Mouse (Mus musculus) midbrain, embryonic 16.5 days (tissue): Measurements from ENCODE around the gene Slc2a10. TPM values are rescaled to one million over a fixed set of nuclear protein-coding genes. Genes with fewer than 3 reads are reported as not detected.

Experiments used
- ATAC-seq: fragments of 200-750 bp; cut with Nextera tagmentation; 2 replicates; pipeline ENCODE4 v1.8.0; 2017; ENCODE audit warnings: moderate TSS enrichment
- H3K27ac ChIP-seq: fragments of 300-500 bp; sonication (generic); 2 replicates; pipeline ENCODE4 v1.5.1; 2014; ENCODE audit warnings: mild to moderate bottlenecking, low read length, mixed read lengths
- H3K27me3 ChIP-seq: fragments of 300-500 bp; sonication (generic); 2 replicates; pipeline ENCODE4 v1.6.1; 2014; ENCODE audit warnings: low read depth, low read length, mixed read lengths; ENCODE audit not compliant: control insufficient read depth, insufficient read depth
- H3K36me3 ChIP-seq: fragments of 300-500 bp; sonication (generic); 2 replicates; pipeline ENCODE4 v1.6.1; 2014; ENCODE audit warnings: mild to moderate bottlenecking, low read length, moderate library complexity, mixed read lengths; ENCODE audit not compliant: control insufficient read depth, insufficient read depth
- H3K4me1 ChIP-seq: fragments of 300-500 bp; sonication (generic); 2 replicates; pipeline ENCODE4 v1.6.1; 2014; ENCODE audit warnings: mild to moderate bottlenecking, low read length, mixed read lengths; ENCODE audit not compliant: control insufficient read depth, insufficient read depth
- H3K4me2 ChIP-seq: fragments of 300-500 bp; sonication (generic); 2 replicates; pipeline ENCODE4 v1.6.1; 2014; ENCODE audit warnings: mild to moderate bottlenecking, low read length, mixed read lengths
- H3K4me3 ChIP-seq: fragments of 300-500 bp; sonication (generic); 2 replicates; pipeline ENCODE4 v1.5.1; 2014; ENCODE audit warnings: low read depth, mild to moderate bottlenecking, low read length, moderate library complexity, mixed read lengths
- H3K9ac ChIP-seq: fragments of 300-500 bp; sonication (generic); 2 replicates; pipeline ENCODE4 v1.6.1; 2014; ENCODE audit warnings: low read depth, low read length, mixed read lengths
- H3K9me3 ChIP-seq: fragments of 300-500 bp; sonication (generic); replicated peaks from 2 replicates; pipeline ENCODE4 v1.6.1; 2014; ENCODE audit warnings: mild to moderate bottlenecking, low read length, mixed read lengths; ENCODE audit not compliant: control insufficient read depth, poor library complexity, severe bottlenecking
- WGBS: fragments of 180-500 bp; shearing (Covaris S2); extraction: QIAGEN DNeasy Blood & Tissue Kit; methylation state at CpG from one replicate; pipeline ENCODE4 v1.1.7; 2014; 5-methylcytosine and 5-hydroxymethylcytosine counted together
- polyA plus RNA-seq: library from polyadenylated mRNA; unstranded; fragments of >200 nt; fragmentation: Nextera tagmentation; extraction: Ambion mirVana; gene quantifications from 2 replicates; pipeline ENCODE4 v1.2.1, GENCODE M21; 2015

The Slc2a10 gene
- polyA plus RNA-seq, 1 experiment from 2014 or later, result 1.9 TPM

- ATAC-seq, result no peak
- Histone ChIP-seq H3K36me3 (no peaks in the 10 kb centered on the region), H3K4me2 (no peak overlapping the region), H3K27me3 (peaks cover 16% of the 10 kb centered on the region; the same call in 1 of the 2 replicates), H3K9ac (no peak overlapping the region), H3K27ac (no peak overlapping the region), H3K4me1 (no peaks in the 10 kb centered on the region), H3K9me3 (no peaks in the 10 kb centered on the region), H3K4me3 (no peak overlapping the region)
- 68% methylated on average over 7 of the region's 7 CpGs for WGBS
Measured at GRCm38 (mm10) chr2:165475412-165475811, 28.2 kb upstream of the Slc2a10 start.

DNA sequence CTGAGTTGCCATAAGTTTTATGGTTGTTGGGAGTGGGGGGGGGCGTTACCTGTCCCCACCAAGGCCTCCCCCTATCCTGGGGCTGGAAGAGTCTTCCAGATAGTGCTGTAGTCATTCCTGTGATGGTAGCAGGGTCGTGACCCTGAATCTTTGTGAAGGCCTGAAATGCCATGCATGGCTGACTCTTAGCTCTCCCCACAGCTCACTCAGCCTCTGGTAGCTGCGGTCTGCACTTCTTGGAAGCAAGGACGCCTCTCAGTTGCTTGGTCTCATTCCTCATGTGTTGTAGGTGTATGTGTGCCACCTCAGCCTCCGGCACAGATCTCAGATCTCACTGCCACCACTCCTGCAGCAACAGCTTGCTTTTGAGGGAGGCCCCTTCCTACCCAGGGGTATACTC is 27.7 kb upstream of the Slc2a10 start:
- Histone ChIP-seq H3K27me3 (peaks cover 16% of the 10 kb centered on the region; the same call in 1 of the 2 replicates), H3K4me3 (no peak overlapping the region), H3K4me1 (no peaks in the 10 kb centered on the region), H3K9ac (no peak overlapping the region), H3K9me3 (no peaks in the 10 kb centered on the region), H3K27ac (no peak overlapping the region), H3K4me2 (no peak overlapping the region), H3K36me3 (no peaks in the 10 kb centered on the region)
- WGBS, result 43% methylated on average over 5 of the region's 5 CpGs
- ATAC-seq, result no peak

DNA sequence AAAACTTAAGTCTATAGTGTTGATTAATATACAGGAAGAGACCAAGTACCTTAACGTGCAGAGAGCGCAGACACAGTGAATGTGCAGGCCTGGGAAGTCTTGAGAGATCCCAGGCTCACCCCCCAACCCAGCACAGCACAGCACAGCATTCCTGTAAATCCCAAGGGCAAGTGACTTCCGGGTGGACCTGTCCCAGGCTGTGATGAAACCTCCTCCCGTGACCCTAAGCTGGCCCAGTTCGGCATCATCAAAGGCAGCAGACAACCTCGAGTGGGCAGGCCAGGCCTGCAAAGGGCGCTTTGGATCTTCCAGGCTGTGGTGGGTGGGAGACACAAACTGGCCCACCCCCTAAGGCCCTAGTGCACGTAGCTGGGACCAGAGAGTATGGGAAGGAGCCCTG is 21.6 kb upstream of the Slc2a10 start:
- no peak overlapping the region for H3K9ac ChIP-seq
- ATAC-seq, result no peak
- no peak overlapping the region for H3K4me3 ChIP-seq
- no peaks in the 10 kb centered on the region for H3K27me3 ChIP-seq
- peaks cover 2% of the 10 kb centered on the region; the same call in 1 of the 2 replicates for H3K4me1 ChIP-seq
- H3K36me3 ChIP-seq, result no peaks in the 10 kb centered on the region
- H3K9me3 ChIP-seq, result no peaks in the 10 kb centered on the region
- 66% methylated on average over 8 of the region's 8 CpGs for WGBS
- no peak overlapping the region for H3K27ac ChIP-seq
- H3K4me2 ChIP-seq, result no peak overlapping the region

GRCm38 (mm10) chr2:165484152-165484551 is 19.4 kb upstream of the Slc2a10 start:
- Histone ChIP-seq H3K36me3 (peaks cover 3% of the 10 kb centered on the region; the same call in 1 of the 2 replicates), H3K9me3 (no peaks in the 10 kb centered on the region), H3K27me3 (no peaks in the 10 kb centered on the region), H3K9ac (no peak overlapping the region), H3K4me3 (no peak overlapping the region), H3K27ac (no peak overlapping the region), H3K4me2 (no peak overlapping the region), H3K4me1 (peaks cover 2% of the 10 kb centered on the region; the same call in 1 of the 2 replicates)
- ATAC-seq, result no peak
- WGBS, result 65% methylated on average over 6 of the region's 6 CpGs

DNA sequence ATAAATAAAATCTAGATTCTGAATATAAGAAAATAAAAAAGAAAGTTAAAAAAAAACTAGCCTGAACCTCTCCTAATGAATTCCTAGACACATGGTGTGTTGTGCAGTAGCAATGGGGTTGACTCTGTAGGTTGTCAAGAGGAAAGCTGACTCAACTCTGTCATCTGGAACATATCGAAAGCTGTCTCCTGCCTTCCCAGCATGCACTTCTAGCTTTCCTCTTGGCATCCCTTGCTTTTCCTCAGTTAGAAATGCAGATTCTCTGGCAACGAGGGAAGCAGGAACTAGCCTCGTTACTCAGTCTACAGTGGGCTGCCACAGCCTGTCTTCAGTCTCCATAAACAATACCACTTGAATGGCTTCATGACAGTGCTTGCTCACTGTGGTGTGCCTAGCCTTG is 17.8 kb upstream of the Slc2a10 start:
- H3K4me2 ChIP-seq, result no peak overlapping the region
- peaks cover 2% of the 10 kb centered on the region; the same call in 1 of the 2 replicates for H3K4me1 ChIP-seq
- H3K9ac ChIP-seq, result no peak overlapping the region
- peaks cover 17% of the 10 kb centered on the region for H3K36me3 ChIP-seq
- H3K27ac ChIP-seq, result no peak overlapping the region
- H3K4me3 ChIP-seq, result no peak overlapping the region
- WGBS, result 76% methylated on average over 3 of the region's 3 CpGs
- H3K9me3 ChIP-seq, result no peaks in the 10 kb centered on the region
- no peaks in the 10 kb centered on the region for H3K27me3 ChIP-seq
- ATAC-seq, result no peak

DNA sequence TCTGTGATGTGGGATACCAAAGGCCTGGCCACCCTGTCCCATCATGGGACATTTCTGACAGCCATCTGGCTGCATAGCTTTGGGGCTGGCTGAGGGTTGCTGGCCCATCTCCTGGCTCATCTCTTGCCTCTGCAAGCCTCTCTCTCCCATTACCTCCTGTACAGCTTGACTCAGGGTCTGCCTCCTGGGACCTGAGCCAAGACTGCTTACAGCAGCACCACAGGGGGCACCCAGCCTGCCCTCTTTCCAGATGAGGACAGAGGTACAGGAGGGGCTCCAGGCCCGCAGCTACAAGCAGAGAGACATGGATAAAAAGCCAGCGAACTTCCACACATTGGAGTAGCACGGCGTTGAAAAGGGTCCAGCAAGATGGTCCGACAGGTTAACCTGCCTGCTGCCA is 17.2 kb upstream of the Slc2a10 start:
- Histone ChIP-seq H3K4me2 (no peak overlapping the region), H3K36me3 (peaks cover 17% of the 10 kb centered on the region), H3K27me3 (no peaks in the 10 kb centered on the region), H3K27ac (no peak overlapping the region), H3K9ac (no peak overlapping the region), H3K9me3 (no peaks in the 10 kb centered on the region), H3K4me1 (peaks cover 2% of the 10 kb centered on the region; the same call in 1 of the 2 replicates), H3K4me3 (no peak overlapping the region)
- 70% methylated on average over 5 of the region's 5 CpGs for WGBS
- ATAC-seq, result no peak

DNA sequence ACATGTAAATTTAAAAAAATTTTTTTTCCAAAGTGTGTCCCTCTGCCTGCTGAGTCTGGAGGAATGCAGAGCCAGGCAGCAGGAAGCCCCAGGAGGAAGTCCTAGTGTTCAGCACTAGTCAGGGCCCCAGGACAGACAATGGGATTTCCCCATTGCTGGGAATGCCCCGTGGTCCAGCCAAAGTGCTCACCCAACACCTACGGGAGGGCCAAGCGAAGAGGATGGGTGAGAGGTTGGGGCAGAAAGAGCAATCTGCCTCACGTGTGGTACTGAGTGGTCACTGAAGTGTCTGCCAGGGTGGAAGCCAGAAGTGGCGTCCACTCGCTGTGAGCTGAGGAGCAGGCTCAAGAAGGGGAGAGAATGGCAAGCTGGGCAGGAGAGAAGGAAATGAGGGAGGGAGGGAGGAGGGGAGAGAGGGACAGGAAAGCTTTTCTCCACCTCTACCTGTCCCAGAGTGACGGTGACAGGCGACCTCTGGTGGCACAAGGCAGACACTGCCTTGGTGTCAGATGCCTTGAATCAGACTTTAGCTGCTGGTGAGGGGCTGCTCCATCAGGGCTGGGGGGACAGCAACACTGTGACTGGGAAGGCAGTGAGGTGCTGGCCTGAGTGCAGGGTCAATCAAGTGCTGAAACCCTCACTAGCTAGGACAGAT is 16.6 kb upstream of the Slc2a10 start:
- Histone ChIP-seq H3K9ac (0 out of 2 replicates have a peak overlapping the region, but pooled peaks have one; percentile 17), H3K4me1 (peaks cover 4% of the 10 kb centered on the region), H3K4me2 (no peak overlapping the region), H3K27me3 (no peaks in the 10 kb centered on the region), H3K9me3 (no peaks in the 10 kb centered on the region), H3K4me3 (no peak overlapping the region), H3K36me3 (peaks cover 17% of the 10 kb centered on the region), H3K27ac (no peak overlapping the region)
- peak; percentile 66 for ATAC-seq
- WGBS, result 17% methylated on average over 8 of the region's 8 CpGs

DNA sequence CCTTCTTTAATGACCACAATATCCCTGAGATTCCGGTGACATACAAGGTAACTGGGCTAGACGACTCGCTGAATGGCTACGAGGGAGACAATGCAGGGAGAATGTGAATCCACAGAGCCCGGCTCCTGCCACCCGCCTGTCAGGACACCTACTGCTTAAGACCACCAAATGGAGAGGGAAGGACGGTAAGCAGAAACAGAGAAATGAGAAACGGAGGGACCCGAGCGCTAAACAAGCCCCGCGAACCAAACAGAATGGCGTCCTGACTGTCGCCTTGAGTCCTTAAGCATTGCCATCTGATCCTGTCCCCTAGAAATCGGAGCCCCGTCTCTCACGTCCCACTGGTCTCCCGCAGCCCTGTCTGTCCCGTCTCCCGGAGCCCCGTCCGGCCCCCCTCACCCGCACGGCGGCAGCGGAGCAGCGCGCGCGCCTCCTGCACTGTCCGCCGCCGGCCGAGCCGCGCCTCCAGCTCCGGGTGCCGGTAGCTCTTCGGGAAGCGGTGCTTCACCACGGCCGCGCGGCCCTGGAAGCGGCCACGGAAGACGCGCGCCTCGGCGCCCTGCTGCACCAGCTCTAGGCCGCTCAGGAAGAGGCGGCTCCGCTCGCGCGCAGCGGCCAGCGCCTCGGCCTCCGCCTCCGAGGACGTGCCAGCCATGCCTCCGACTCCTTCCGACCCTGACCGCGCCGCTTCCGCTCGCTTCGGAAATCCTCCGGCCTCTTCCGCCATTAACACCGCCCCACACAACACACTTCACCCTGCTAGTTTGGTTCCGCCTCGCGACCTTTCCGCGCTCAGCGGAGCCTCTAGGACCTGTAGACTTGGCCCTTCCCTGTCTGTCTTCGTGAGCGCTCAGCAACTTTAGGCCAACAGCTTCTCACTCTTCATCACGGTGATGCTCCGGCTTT is 10.7 kb upstream of the Slc2a10 start, which contains the start of gene Trp53rka:
TSS of gene Trp53rka (minus strand) at position 677 of the 906 bp plus-strand sequence.
- Histone ChIP-seq H3K27me3 (no peaks in the 10 kb centered on the region), H3K9me3 (no peaks in the 10 kb centered on the region), H3K36me3 (peaks cover 17% of the 10 kb centered on the region), H3K4me3 (peak within 1 kb of the TSS; percentile 77), H3K9ac (peak within 1 kb of the TSS; percentile 83), H3K4me2 (peak within 1 kb of the TSS; percentile 91), H3K4me1 (peaks cover 18% of the 10 kb centered on the region), H3K27ac (peak within 1 kb of the TSS; percentile 75)
- peak; percentile 90 for ATAC-seq
- under 1% methylated on average over 61 of the region's 84 CpGs for WGBS
